Mouse (Mus musculus) kidney, adult 2 months (tissue): ENCODE data around the gene E2f7.
A peak's percentile ranks its signal among the peaks of the same experiment; 100 is the strongest.

Experiments used
- CTCF ChIP-seq: fragments of 200-500 bp; conservative IDR thresholded peaks from 2 replicates; pipeline ENCODE4 v1.5.1; 2011; ENCODE audit warnings: low read depth, mild to moderate bottlenecking, control low read depth, low read length, moderate library complexity, mixed read lengths; ENCODE audit not compliant: insufficient read depth, insufficient read length
- POLR2A ChIP-seq: fragments of 200-500 bp; IDR thresholded peaks from one replicate; pipeline ENCODE4 v1.6.1; 2011; ENCODE audit warnings: low read depth, low read length, control low read depth

DNA sequence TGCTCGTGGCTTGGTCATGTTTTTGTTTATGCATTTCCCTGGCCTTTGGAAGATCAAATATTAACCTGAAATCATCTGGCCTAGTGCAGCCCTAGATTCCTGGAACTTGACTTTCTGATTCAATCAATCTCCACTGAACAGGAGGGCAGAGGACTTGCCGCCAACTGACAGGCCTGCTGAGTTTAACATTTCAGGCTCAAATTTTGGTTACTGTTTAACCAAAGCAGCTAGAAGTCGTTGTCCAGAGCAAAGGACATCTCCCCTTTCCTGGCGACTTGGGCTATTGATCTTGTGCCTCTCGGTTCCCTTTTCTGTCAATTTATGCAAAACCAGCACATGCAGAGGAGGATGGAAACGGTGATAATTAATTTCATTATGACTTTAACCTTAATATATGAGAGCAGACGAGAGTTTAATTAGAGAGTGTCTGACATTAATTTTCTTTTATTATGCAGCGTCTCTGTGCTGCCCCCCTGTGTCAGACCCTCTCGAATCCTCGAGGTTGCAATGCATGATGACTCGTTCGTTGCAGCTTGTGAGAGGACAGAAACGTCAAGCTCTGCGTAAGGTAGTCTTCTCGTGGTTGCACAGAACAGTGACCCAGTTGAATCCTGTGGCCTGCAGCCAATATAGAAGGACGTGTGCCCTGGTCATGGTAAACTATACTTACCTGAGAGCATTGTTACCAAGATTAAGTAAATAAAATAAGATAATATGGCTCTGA lies 37.7 kb upstream of the E2f7 start:
- TF ChIP-seq CTCF (0 out of 2 replicates have a peak, but pooled peaks have one; percentile 25), POLR2A (no peak)
